Mouse (Mus musculus) cortical plate, adult 2 months (tissue): ENCODE measurements around the gene Baz2a. TPM values are rescaled to one million over a fixed set of nuclear protein-coding genes. Genes with fewer than 3 reads are reported as not detected.
"Not testable (repeated sequence)": the region's sequence is repeated elsewhere in the genome, so short reads cannot be mapped to it uniquely, and the experiment has no call there.

Experiments
- H3K27ac ChIP-seq: fragments of 200-500 bp; 2 replicates; pipeline ENCODE4 v1.5.1; 2012; ENCODE audit warnings: low read length, control low read depth, inconsistent platforms; ENCODE audit not compliant: insufficient read depth
- H3K4me1 ChIP-seq: fragments of 200-500 bp; 2 replicates; pipeline ENCODE4 v1.6.1; 2011; ENCODE audit warnings: low read length; ENCODE audit not compliant: control insufficient read depth, insufficient read depth
- H3K4me3 ChIP-seq: fragments of 200-500 bp; 2 replicates; pipeline ENCODE4 v1.5.1; 2011; ENCODE audit warnings: mild to moderate bottlenecking, low read length, control low read depth; ENCODE audit not compliant: insufficient read depth
- CTCF ChIP-seq: fragments of 200-500 bp; IDR thresholded peaks from 2 replicates; pipeline ENCODE4 v1.5.1; 2011; ENCODE audit warnings: mild to moderate bottlenecking, control low read depth, low read length; ENCODE audit not compliant: insufficient read depth; ENCODE audit errors: extremely low read depth
- POLR2A ChIP-seq: fragments of 200-500 bp; IDR thresholded peaks from 2 replicates; pipeline ENCODE4 v1.6.1; 2011; ENCODE audit warnings: mild to moderate bottlenecking, low read length, control low read depth; ENCODE audit not compliant: insufficient read depth; ENCODE audit errors: extremely low read depth
- polyA plus RNA-seq: library from polyadenylated mRNA; depleted of rRNA; stranded (reverse); fragments of >200 nt; gene quantifications from 2 replicates; pipeline ENCODE4 v1.2.3, GENCODE M21; 2012

Baz2a gene
- polyA plus RNA-seq, 1 experiment = 30.2 TPM

DNA sequence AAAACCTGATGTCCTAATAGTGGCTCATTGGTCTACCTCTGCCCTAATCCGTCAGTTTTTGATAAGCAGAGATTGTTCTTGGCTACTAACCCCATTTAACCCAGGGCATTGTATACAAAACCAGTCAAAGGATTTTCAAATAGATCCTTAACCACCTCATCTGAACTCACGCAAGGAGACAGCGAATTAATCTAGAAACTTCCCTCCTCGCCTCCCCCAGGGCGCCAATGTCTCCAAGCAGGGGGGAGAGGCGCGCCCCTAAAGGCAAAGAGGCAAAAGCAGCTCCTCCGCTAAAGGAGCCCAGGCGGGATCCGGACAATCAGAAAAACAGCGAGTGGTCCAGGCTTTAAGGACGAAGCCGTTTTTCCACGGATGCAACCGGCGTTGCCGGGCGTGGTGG, 33.2 kb upstream of the Baz2a start:
- H3K4me1 ChIP-seq = peaks cover 8% of the 10 kb centered on the region
- H3K4me3 ChIP-seq = peak overlapping the region; percentile 90
- TF ChIP-seq CTCF (no peak), POLR2A (no peak)
- H3K27ac ChIP-seq = peak overlapping the region; percentile 98

DNA sequence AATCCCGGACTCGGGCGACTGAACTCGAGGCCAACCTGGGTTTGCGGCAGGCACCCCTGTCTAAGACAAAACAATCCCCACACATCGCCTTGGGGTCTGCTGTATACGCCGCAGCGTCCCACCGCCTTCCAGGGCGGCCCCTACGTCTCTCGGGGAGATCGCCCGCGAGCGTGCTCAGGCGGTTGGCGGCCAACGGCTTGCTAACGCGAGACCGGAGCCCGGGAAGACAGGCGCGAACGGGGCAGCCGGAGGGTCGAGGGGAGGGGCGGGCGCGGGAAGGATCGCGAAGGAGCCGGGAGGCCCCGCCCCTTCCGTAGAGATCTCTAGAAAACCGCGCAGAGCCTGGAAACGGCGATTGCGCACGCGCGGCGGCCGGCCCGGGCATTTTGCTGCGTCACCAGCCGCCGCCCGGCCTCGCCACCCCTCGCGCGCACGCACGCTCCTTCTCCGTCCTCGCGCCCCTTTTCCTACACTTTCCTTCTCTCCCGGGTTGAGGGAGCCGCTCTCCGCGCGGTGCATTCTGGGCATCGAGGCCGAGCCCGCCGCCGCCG, 32.7 kb upstream of the Baz2a start, which contains the start of gene Ptges3:
Gene Ptges3, plus strand, starts transcription at position 354 of the 551 bp plus-strand sequence.
- H3K27ac ChIP-seq = peak within 1 kb of the TSS; percentile 98
- peak within 1 kb of the TSS; percentile 90 for H3K4me3 ChIP-seq
- peaks cover 8% of the 10 kb centered on the region for H3K4me1 ChIP-seq
- TF ChIP-seq POLR2A (peak; percentile 52), CTCF (no peak)

DNA sequence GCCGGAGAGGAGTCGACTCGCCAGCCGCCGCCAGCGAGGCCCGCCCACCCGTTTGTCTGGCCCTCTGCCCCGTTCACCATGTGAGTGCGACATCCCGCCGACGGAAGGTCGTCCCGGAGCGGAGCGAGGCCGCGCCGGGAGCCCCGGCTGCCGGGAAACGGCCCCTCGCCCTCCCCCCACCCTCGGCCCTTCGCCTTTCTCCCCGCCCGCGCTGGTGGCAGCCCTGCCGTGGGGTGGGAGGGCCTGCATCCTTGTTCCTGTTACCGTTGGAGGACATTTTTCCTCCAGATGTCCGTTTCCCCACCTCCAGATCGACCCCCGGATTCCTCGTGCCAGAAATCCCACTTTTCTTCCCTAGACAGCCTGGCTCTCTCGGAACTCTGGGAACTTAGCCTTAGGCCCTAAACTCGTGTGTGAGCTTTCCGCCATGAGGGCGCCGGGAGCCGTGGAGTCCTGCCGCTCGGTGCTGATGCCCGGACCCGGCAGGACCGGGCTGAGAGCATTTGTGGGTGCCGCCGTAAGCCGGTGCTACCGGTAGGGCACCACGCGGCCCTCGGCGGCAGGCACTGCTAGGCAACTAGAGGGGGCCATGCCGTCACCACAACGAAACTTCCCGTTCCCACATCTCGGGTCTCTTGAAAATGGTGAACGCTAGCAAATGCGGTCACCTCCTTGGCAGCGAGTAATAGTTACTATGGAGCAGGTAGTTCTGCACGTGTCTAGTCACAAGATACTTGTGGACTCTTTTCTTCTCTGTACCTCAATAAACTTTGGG, 32.0 kb upstream of the Baz2a start:
- Histone ChIP-seq H3K4me1 (peaks cover 8% of the 10 kb centered on the region), H3K4me3 (peak overlapping the region; percentile 90), H3K27ac (peak overlapping the region; percentile 78)
- no peak for TF ChIP-seq POLR2A
- no peak for TF ChIP-seq CTCF

DNA sequence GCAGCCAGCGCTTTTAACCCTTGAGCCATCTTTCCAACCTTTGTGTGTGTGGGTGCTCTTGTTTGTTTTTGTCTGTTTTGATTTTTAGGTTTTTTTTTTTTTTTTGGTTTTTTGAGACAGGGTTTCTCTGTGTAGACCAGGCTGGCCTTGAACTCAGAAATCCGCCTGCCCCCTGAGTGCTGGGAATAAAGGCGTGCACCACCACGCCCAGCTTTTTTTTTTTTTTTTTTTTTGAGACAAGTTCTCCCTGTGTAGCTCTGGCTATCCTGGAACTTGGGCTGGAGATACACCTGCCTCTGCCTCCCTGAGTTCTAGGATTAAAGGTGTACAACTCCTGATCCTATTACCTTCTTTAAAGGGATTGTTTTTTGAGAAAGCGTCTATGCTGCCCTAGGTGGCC, 30.3 kb upstream of the Baz2a start:
- Histone ChIP-seq H3K27ac (no peak overlapping the region), H3K4me3 (no peak overlapping the region), H3K4me1 (peaks cover 8% of the 10 kb centered on the region)
- no peak for TF ChIP-seq CTCF
- TF ChIP-seq POLR2A = no peak

DNA sequence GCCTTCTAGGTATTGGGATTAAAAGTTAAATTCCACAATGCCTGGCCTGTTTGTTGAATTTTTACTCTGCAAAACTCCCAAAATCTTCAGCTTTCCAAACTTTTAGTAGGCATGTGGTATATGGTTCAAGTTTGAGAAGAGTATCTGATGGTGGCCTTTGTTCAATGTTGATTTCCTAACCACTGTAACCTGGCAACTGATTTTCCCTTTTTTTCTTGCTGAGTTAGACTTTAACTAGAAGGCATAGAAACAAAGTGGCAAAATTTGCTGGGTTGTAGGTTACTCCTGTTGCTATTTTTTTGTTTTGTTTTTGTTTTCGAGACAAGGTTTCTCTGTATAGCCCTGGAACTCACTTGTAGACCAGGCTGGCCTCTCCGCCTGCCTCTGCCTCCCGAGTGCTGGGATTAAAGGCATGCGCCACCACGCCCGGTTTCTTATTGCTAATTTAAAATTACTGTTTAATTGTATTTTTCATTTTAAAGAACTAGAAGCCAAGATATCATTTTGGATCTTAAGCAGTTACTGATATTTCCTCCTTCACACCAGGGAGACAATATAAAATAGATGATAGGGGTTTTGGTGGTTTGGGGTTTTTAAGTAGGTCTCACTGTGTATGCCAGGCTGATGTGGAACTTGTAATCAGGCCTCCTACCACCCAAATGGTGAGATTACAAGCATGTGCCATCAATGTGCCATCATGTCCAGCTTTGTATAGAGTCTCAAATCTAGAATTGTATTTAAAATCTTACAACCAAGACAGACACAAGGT, 29.0 kb upstream of the Baz2a start:
- no peak overlapping the region for H3K4me3 ChIP-seq
- no peak overlapping the region for H3K27ac ChIP-seq
- H3K4me1 ChIP-seq = peaks cover 8% of the 10 kb centered on the region
- no peak for TF ChIP-seq CTCF
- no peak for TF ChIP-seq POLR2A

DNA sequence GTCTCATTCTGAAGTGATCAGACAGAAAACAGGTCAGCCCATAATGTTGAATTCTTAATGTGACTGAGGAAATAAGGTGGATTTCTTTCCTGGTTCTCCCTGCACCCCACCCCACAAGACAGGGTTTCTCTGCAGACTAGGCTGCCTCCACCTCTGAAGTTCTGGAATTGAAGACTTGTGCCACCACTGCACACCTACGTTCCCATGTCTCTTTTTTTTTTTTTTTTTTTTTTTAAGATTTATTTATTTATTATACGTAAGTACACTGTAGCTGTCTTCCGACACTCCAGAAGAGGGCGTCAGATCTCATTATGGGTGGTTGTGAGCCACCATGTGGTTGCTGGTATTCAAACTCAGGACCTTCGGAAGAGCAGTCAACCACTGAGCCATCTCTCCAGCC, 25.3 kb upstream of the Baz2a start:
- Histone ChIP-seq H3K4me1 (no peaks in the 10 kb centered on the region), H3K4me3 (no peak overlapping the region), H3K27ac (no peak overlapping the region)
- TF ChIP-seq CTCF = no peak
- no peak for TF ChIP-seq POLR2A

DNA sequence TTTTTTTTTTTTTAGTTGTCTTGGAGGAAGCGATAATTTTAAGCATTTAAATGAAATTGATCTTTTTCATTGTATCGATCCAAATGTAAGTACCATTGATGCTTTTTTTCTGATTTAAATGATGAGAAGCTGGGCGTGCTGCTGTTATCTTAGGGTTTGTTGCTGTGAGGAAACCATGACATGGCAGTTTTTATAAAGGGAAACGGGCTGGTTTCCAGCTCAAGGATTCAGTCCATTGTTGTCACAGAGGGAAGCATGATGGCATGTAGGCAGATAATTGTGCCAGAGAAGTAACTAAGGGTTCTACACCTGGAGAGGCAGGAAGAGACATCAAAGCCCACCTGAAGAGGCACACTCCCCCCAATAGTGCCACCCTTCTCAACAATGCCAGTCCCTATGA, 22.2 kb upstream of the Baz2a start:
- H3K4me3 ChIP-seq = no peak overlapping the region
- no peak for TF ChIP-seq POLR2A
- TF ChIP-seq CTCF = no peak
- no peak overlapping the region for H3K27ac ChIP-seq
- H3K4me1 ChIP-seq = no peaks in the 10 kb centered on the region

DNA sequence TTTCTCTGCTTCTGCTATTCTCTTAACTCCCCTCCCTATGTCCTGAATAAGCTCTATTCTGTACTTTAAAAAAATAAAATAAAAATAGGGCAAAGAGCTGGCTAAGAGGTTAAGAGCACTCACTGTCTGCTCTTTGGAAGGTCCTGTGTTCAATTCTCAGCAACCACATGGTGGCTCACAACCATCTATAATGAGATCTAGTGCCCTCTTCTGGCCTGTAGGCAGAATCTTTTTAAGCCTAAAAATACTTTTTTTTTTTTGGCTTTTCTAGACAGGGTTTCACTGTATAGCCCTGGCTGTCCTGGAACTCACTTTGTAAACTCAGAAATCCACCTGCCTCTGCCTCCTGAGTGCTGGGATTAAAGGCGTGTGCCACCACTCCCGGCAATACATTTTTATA, 20.9 kb upstream of the Baz2a start:
- H3K27ac ChIP-seq, H3K4me1 ChIP-seq, H3K4me3 ChIP-seq: not testable (repeated sequence)

DNA sequence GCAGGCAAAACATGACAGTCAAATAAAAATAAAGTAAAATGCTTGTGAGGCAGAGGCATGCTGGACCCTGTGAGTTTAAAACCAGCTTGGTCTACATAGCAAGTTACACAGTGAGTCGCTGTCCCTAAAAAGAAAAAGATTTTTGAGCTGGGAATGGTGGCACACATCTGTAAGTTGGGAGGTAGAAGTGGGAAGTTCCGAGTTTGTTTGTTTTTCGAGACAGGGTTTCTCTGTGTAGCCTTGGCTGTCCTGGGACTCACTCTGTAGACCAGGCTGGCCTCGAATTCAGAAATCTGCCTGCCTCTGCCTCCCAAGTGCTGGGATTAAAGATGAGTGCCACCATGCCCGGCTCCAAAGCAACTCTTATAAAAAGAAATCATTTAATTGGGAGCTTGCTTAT, 13.1 kb upstream of the Baz2a start:
- not testable (repeated sequence) for H3K27ac ChIP-seq, H3K4me3 ChIP-seq, H3K4me1 ChIP-seq

DNA sequence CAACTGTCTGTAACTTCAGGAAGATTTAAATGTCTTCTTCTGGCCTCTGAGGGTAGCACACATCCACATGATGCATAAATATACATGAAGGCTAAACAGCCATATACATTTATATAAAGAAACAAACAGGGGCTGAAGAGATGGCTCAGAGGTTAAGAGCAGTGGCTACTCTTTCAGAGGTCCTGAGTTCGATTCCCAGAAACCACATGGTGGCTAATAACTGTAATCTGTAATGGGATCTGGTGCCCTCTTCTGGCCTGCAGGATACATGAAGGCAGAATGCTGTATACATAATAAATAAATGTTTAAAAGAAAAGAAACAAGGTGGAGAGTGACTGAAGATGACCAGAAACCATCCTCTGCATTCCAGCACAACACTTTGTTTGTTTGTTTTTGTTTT, 10.9 kb upstream of the Baz2a start:
- H3K27ac ChIP-seq = no peak overlapping the region
- TF ChIP-seq POLR2A (no peak), CTCF (no peak)
- peaks cover 5% of the 10 kb centered on the region for H3K4me1 ChIP-seq
- H3K4me3 ChIP-seq = no peak overlapping the region
